Comparison of ENCODE assay signal across 9 mouse cellular contexts in the genomic region with DNA sequence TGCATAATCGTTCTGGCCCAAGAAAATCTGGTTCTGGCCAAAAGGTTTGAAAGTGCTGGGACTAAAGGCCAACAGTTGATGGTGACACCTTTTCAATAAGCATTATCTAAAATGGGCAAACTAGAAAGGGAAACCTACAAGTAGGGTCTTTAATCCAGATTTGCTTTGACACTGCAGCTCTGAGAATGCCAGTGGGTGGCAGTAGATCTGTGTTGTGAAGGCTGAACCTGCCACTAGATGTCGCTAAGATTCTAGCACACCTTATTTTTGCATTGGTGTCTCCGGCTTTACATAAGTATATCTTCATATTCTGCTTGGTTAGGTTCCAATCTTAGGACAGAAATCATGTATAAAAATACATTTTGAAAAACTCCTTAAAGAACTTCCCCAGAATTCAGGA. TPM values are rescaled to one million over a fixed set of nuclear protein-coding genes. Genes with fewer than 3 reads are reported as not detected.
DNase-seq lines count a peak whose midpoint lies in the region; ATAC-seq lines count a peak whose summit lies in the region.
"Had no signal": no experiment of that assay in that cellular context is flagged by ENCODE, and none has a peak within 500 bp of the region (broad histone marks: within the 10 kb centered on the region; RNA-seq: fewer than 3 reads in every experiment).

No protein-coding gene starts in this region.

- DNase-seq in heart, adult 11 months, result peak; percentile 91
- DNase-seq in heart, embryonic 10.5 days (ENCODE audit: low spot score), result no peak
- peak; percentile 52 for DNase-seq in c-Kit-positive CD71-positive TER-119-negative erythroid progenitor cells, embryonic 14.5 days (ENCODE audit: low read depth)
- peak; percentile 91 for DNase-seq in forebrain, embryonic 14.5 days (ENCODE audit: low spot score)
- peak; percentile 50 to 63 for DNase-seq in layer of hippocampus, postnatal 36 days
- peak; percentile 68 for DNase-seq in right cerebral cortex, postnatal 25 days

- H3K4me1 ChIP-seq in heart, embryonic 10.5 days, result no peaks in the 10 kb centered on the region
- H3K4me1 ChIP-seq in forebrain, embryonic 14.5 days (ENCODE audit: control insufficient read depth, insufficient read depth, low read length), result no peaks in the 10 kb centered on the region
- H3K4me1 ChIP-seq in hindbrain, embryonic 13.5 days (replicated peaks), result no peaks in the 10 kb centered on the region

- H3K27me3 ChIP-seq in heart, embryonic 10.5 days (ENCODE audit: insufficient read depth, poor library complexity, severe bottlenecking), result no peaks in the 10 kb centered on the region
- H3K27me3 ChIP-seq in forebrain, embryonic 14.5 days (replicated peaks; ENCODE audit: control insufficient read depth, insufficient read depth, low read length), result no peaks in the 10 kb centered on the region
- H3K27me3 ChIP-seq in hindbrain, embryonic 13.5 days, result no peaks in the 10 kb centered on the region
- H3K27me3 ChIP-seq: lung, embryonic 15.5 days had no signal

- peaks cover 13% of the 10 kb centered on the region for H3K36me3 ChIP-seq in heart, embryonic 10.5 days
- H3K36me3 ChIP-seq in forebrain, embryonic 14.5 days (ENCODE audit: control insufficient read depth, insufficient read depth, low read length), result peaks cover 16% of the 10 kb centered on the region
- peaks cover 9% of the 10 kb centered on the region for H3K36me3 ChIP-seq in hindbrain, embryonic 13.5 days

- 37% methylated on average over 3 of the region's 3 CpGs for WGBS in heart, embryonic 10.5 days
- WGBS in forebrain, embryonic 14.5 days, result 31% methylated on average over 3 of the region's 3 CpGs
- WGBS in hindbrain, embryonic 13.5 days, result 35% methylated on average over 3 of the region's 3 CpGs

- no peak overlapping the region for H3K9ac ChIP-seq in forebrain, embryonic 14.5 days (ENCODE audit: low read length)
- no peak overlapping the region for H3K9ac ChIP-seq in hindbrain, embryonic 13.5 days
- H3K9ac ChIP-seq: lung, embryonic 15.5 days had no signal

- no peak overlapping the region for H3K4me3 ChIP-seq in heart, embryonic 10.5 days
- H3K4me3 ChIP-seq in forebrain, embryonic 14.5 days (ENCODE audit: low read depth, low read length), result no peak overlapping the region
- H3K4me3 ChIP-seq in hindbrain, embryonic 13.5 days, result no peak overlapping the region
- H3K4me3 ChIP-seq: lung, embryonic 15.5 days had no signal

- no peak overlapping the region for H3K27ac ChIP-seq in heart, embryonic 10.5 days
- no peak overlapping the region for H3K27ac ChIP-seq in forebrain, embryonic 14.5 days (ENCODE audit: low read depth, low read length)
- H3K27ac ChIP-seq in hindbrain, embryonic 13.5 days, result no peak overlapping the region
- H3K27ac ChIP-seq: lung, embryonic 15.5 days had no signal

- ATAC-seq in forebrain, embryonic 14.5 days, result peak; percentile 72
- ATAC-seq in hindbrain, embryonic 13.5 days (ENCODE audit: low FRiP score), result peak; percentile 59; the same call in 1 of the 2 replicates
- ATAC-seq in megakaryocyte progenitor cell, adult 5-6 weeks (replicated peaks; ENCODE audit: poor library complexity), result peak; percentile 92

- H3K4me2 ChIP-seq in forebrain, embryonic 14.5 days (ENCODE audit: low read length), result no peak overlapping the region
- no peak overlapping the region for H3K4me2 ChIP-seq in hindbrain, embryonic 13.5 days
- H3K4me2 ChIP-seq: lung, embryonic 15.5 days had no signal

- H3K9me3 ChIP-seq in heart, embryonic 10.5 days, result no peaks in the 10 kb centered on the region
- H3K9me3 ChIP-seq in forebrain, embryonic 14.5 days (replicated peaks; ENCODE audit: control insufficient read depth, low read length), result no peaks in the 10 kb centered on the region
- no peaks in the 10 kb centered on the region for H3K9me3 ChIP-seq in hindbrain, embryonic 13.5 days
- H3K9me3 ChIP-seq: lung, embryonic 15.5 days had no signal

RNA-seq across cellular contexts. Expression of gene Arpp19, which starts 12.6 kb away (rescaled TPM):
- 280 and 320 TPM in 2 replicates for polyA plus RNA-seq in heart, embryonic 10.5 days (2016; fragmentation: Nextera tagmentation; extraction: Ambion mirVana)
- polyA plus RNA-seq in forebrain, embryonic 14.5 days (2014; fragmentation: Nextera tagmentation; extraction: Ambion mirVana), result 258 and 266 TPM in 2 replicates
- 247 and 248 TPM in 2 replicates for polyA plus RNA-seq in hindbrain, embryonic 13.5 days (2015; fragmentation: Nextera tagmentation; extraction: Ambion mirVana)
- total RNA-seq in layer of hippocampus, postnatal 36 days (2021), result 100 to 1,000 TPM; 173 to 178 TPM
- 132 and 179 TPM in 2 replicates for total RNA-seq in megakaryocyte progenitor cell, adult 5-6 weeks (2015)
- 136 and 149 TPM in 2 replicates for total RNA-seq in megakaryocyte progenitor cell, adult 5-6 weeks (2017)

RNA-seq across cellular contexts. Expression of gene Myo5a, which starts 20.8 kb away (rescaled TPM):
- 13.6 and 15.4 TPM in 2 replicates for polyA plus RNA-seq in heart, embryonic 10.5 days (2016; fragmentation: Nextera tagmentation; extraction: Ambion mirVana)
- 23.9 and 33.5 TPM in 2 replicates for polyA plus RNA-seq in forebrain, embryonic 14.5 days (2014; fragmentation: Nextera tagmentation; extraction: Ambion mirVana)
- 30.0 and 32.6 TPM in 2 replicates for polyA plus RNA-seq in hindbrain, embryonic 13.5 days (2015; fragmentation: Nextera tagmentation; extraction: Ambion mirVana)
- 100 to 1,000 TPM; 189 to 191 TPM for total RNA-seq in layer of hippocampus, postnatal 36 days (2021)
- 59.6 and 80.1 TPM in 2 replicates for total RNA-seq in megakaryocyte progenitor cell, adult 5-6 weeks (2015)
- 113 and 133 TPM in 2 replicates for total RNA-seq in megakaryocyte progenitor cell, adult 5-6 weeks (2017)
